Mouse (Mus musculus) embryonic facial prominence, embryonic 11.5 days (tissue): ENCODE measurements around the gene 4930402K13Rik. TPM values are rescaled to one million over a fixed set of nuclear protein-coding genes. Genes with fewer than 3 reads are reported as not detected.

Experiments used
- ATAC-seq: fragments of 200-750 bp; cut with Nextera tagmentation; replicated peaks from 2 replicates; pipeline ENCODE4 v1.8.0; 2017; ENCODE audit warnings: low read depth; ENCODE audit not compliant: insufficient number of reproducible peaks, low FRiP score, low TSS enrichment
- DNase-seq: peaks from one replicate; pipeline ENCODE4 v3.0.0-alpha.2; 2015; ENCODE audit warnings: low spot score
- H3K27ac ChIP-seq: fragments of 300-500 bp; sonication (generic); replicated peaks from 2 replicates; pipeline ENCODE4 v1.5.1; 2014; ENCODE audit warnings: mild to moderate bottlenecking, low read depth, low read length, control low read depth
- H3K27me3 ChIP-seq: fragments of 300-500 bp; sonication (generic); 2 replicates; pipeline ENCODE4 v1.6.1; 2014; ENCODE audit warnings: mild to moderate bottlenecking, low read length, moderate library complexity, mixed read lengths; ENCODE audit not compliant: control insufficient read depth, insufficient read depth
- H3K36me3 ChIP-seq: fragments of 300-500 bp; sonication (generic); replicated peaks from 2 replicates; pipeline ENCODE4 v1.6.1; 2014; ENCODE audit warnings: low read depth, mild to moderate bottlenecking, low read length, moderate library complexity, mixed read lengths; ENCODE audit not compliant: control insufficient read depth, insufficient read depth
- H3K4me1 ChIP-seq: fragments of 300-500 bp; sonication (generic); 2 replicates; pipeline ENCODE4 v1.6.1; 2014; ENCODE audit warnings: low read length, mixed read lengths; ENCODE audit not compliant: control insufficient read depth, insufficient read depth
- H3K4me2 ChIP-seq: fragments of 300-500 bp; sonication (generic); 2 replicates; pipeline ENCODE4 v1.6.1; 2014; ENCODE audit warnings: low read depth, mild to moderate bottlenecking, control low read depth, low read length, moderate library complexity
- H3K4me3 ChIP-seq: fragments of 300-500 bp; sonication (generic); 2 replicates; pipeline ENCODE4 v1.5.1; 2014; ENCODE audit warnings: low read depth, low read length, control low read depth
- H3K9ac ChIP-seq: fragments of 300-500 bp; sonication (generic); replicated peaks from 2 replicates; pipeline ENCODE4 v1.6.1; 2014; ENCODE audit warnings: mild to moderate bottlenecking, control low read depth, low read length
- H3K9me3 ChIP-seq: fragments of 300-500 bp; sonication (generic); replicated peaks from 2 replicates; pipeline ENCODE4 v1.6.1; 2016; ENCODE audit warnings: mild to moderate bottlenecking, low read length, inconsistent platforms, mixed read lengths; ENCODE audit not compliant: control insufficient read depth
- WGBS: fragments of 180-500 bp; shearing (Covaris S2); extraction: QIAGEN DNeasy Blood & Tissue Kit; methylation state at CpG from one replicate; pipeline ENCODE4 v1.1.7; 2014; 5-methylcytosine and 5-hydroxymethylcytosine counted together
- polyA plus RNA-seq: library from polyadenylated mRNA; unstranded; fragments of >200 nt; fragmentation: Nextera tagmentation; extraction: Ambion mirVana; gene quantifications from 2 replicates; pipeline ENCODE4 v1.2.1, GENCODE M21; 2014

The 4930402K13Rik gene
- polyA plus RNA-seq, 1 experiment from 2014 or later, result not detected

GRCm38 (mm10) chrX:9128317-9128831 is 24.0 kb downstream of the 4930402K13Rik start:
- DNase-seq (peak; percentile 26), ATAC-seq (no peak)
- Histone ChIP-seq H3K36me3 (no peaks in the 10 kb centered on the region), H3K4me2 (no peak overlapping the region), H3K27me3 (no peaks in the 10 kb centered on the region), H3K27ac (no peak overlapping the region), H3K4me1 (no peaks in the 10 kb centered on the region), H3K9me3 (no peaks in the 10 kb centered on the region), H3K4me3 (no peak overlapping the region), H3K9ac (no peak overlapping the region)
- WGBS, result 44% methylated on average over 7 of the region's 7 CpGs

DNA sequence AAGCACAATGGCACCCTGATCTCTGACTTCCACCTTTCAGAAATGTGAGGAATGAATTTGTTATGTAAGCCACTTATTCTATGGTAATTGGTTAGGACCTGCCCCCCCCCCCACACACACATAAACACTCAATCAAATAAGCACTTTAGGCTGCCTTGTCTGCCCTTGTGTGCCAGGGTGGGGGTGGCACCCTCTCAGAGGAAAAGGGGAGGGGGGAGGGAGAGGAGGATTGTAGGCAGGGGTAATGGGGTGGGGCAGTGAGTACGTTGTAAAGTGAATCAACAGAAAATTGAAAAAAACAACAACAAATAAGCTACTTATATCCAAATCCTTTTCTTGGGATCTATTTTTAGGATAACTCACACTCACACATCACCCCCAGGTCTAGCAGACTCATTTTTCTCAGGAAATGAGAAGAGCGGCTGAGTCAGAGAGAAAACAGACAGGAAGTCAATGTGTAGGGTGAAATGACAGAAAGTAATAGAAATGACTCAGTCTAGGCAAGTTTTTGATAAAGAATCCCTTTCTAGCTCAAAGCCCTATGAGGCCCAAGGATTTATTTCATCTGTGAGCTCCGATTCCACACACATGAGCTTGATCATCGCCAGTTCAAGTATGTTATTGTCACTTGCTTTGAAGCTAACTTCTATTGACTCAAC is 35.1 kb downstream of the 4930402K13Rik start:
- WGBS, result 79% methylated on average over 4 of the region's 4 CpGs

GRCm38 (mm10) chrX:9142669-9143068 is 38.3 kb downstream of the 4930402K13Rik start:
- Histone ChIP-seq H3K27me3 (no peaks in the 10 kb centered on the region), H3K9ac (no peak overlapping the region), H3K27ac (no peak overlapping the region), H3K9me3 (no peaks in the 10 kb centered on the region), H3K4me1 (no peaks in the 10 kb centered on the region), H3K4me3 (no peak overlapping the region), H3K36me3 (no peaks in the 10 kb centered on the region), H3K4me2 (no peak overlapping the region)
- 40% methylated on average over 2 of the region's 2 CpGs for WGBS
- DNase-seq (no peak), ATAC-seq (no peak)

More for the DNA sequence above, 35.1 kb downstream of the 4930402K13Rik start:
- Histone ChIP-seq H3K36me3 (no peaks in the 10 kb centered on the region), H3K4me2 (no peak overlapping the region), H3K9me3 (no peaks in the 10 kb centered on the region), H3K4me3 (no peak overlapping the region), H3K27ac (no peak overlapping the region), H3K27me3 (no peaks in the 10 kb centered on the region), H3K4me1 (no peaks in the 10 kb centered on the region), H3K9ac (no peak overlapping the region)
- ATAC-seq (no peak), DNase-seq (no peak)

Other genes with a start within 250 kb of the 4930402K13Rik start
- not detected in 2 replicates for gene Gm5751, start 230.3 kb upstream of the 4930402K13Rik start, polyA plus RNA-seq
- gene B630019K06Rik, start 212.2 kb upstream of the 4930402K13Rik start, polyA plus RNA-seq, result 5.5 and 5.8 TPM in 2 replicates
- not detected in 2 replicates for gene Fthl17b, start 141.6 kb upstream of the 4930402K13Rik start, polyA plus RNA-seq
- gene Fthl17c, start 128.0 kb upstream of the 4930402K13Rik start, polyA plus RNA-seq, result not detected in 2 replicates
- not detected in 2 replicates for gene Fthl17d, start 117.8 kb upstream of the 4930402K13Rik start, polyA plus RNA-seq
- gene Fthl17e, start 71.1 kb upstream of the 4930402K13Rik start, polyA plus RNA-seq, result not detected in 2 replicates
- not detected in 2 replicates for gene Fthl17f, start 41.5 kb upstream of the 4930402K13Rik start, polyA plus RNA-seq
- gene Lancl3, start 95.3 kb downstream of the 4930402K13Rik start, polyA plus RNA-seq, result 0.29 and 0.50 TPM in 2 replicates
- gene Gm14862, start 152.3 kb downstream of the 4930402K13Rik start, polyA plus RNA-seq, result 0.34 TPM in 1 of 2 replicates, not detected in the other
- gene Xk, start 168.2 kb downstream of the 4930402K13Rik start, polyA plus RNA-seq, result 2.4 and 2.9 TPM in 2 replicates
- gene H2al1m, start 179.2 kb downstream of the 4930402K13Rik start, polyA plus RNA-seq, result not detected in 2 replicates
- not detected in 2 replicates for gene H2al1k, start 246.1 kb downstream of the 4930402K13Rik start, polyA plus RNA-seq